Mouse (Mus musculus) adrenal gland, adult (tissue): ENCODE measurements at regions not wholly inside any gene's neighbourhood (a gene's known extent, or its start where the extent isn't known, plus 50 kb on each side); places are given as distances from the start of the nearest gene placed in this dataset.
"Not testable (repeated sequence)": the region's sequence is repeated elsewhere in the genome, so short reads cannot be mapped to it uniquely, and the experiment has no call there.

Source experiments
- DNase-seq, 2 experiments: peaks; one replicate each; pipeline ENCODE4 v3.0.0; 2022 to 2023; ENCODE audit warnings: low spot score in 1 of 2; ENCODE audit not compliant: inconsistent age in 2 of 2

- no peak for DNase-seq
Observed at GRCm38 (mm10) chr5:40441239-40441638, 686.0 kb upstream of the Hs3st1 start.

- no peak for DNase-seq
Observed at GRCm38 (mm10) chr5:40402721-40403120, 647.4 kb upstream of the Hs3st1 start.

GRCm38 (mm10) chr5:40394798-40395197 lies 639.5 kb upstream of the Hs3st1 start:
- no peak for DNase-seq

GRCm38 (mm10) chr5:40389591-40389990 lies 634.3 kb upstream of the Hs3st1 start:
- DNase-seq: no peak

GRCm38 (mm10) chr5:40366956-40367355 lies 611.7 kb upstream of the Hs3st1 start:
- DNase-seq: peak in 1 of 2 experiments; percentile 63

- DNase-seq: no peak
Observed at GRCm38 (mm10) chr5:40331237-40331636, 576.0 kb upstream of the Hs3st1 start.

GRCm38 (mm10) chr5:40308510-40308909 lies 553.2 kb upstream of the Hs3st1 start:
- no peak for DNase-seq

GRCm38 (mm10) chr5:40304777-40305176 lies 549.5 kb upstream of the Hs3st1 start:
- not testable (repeated sequence) for DNase-seq

GRCm38 (mm10) chr5:40294868-40295693 lies 539.8 kb upstream of the Hs3st1 start:
- DNase-seq: no peak

- DNase-seq: peak in 1 of 2 experiments; percentile 31
Observed at GRCm38 (mm10) chr5:40282330-40282729, 527.1 kb upstream of the Hs3st1 start.

- no peak for DNase-seq
Observed at GRCm38 (mm10) chr5:40246664-40247063, 491.4 kb upstream of the Hs3st1 start.
